In genomic region chr6:129256018-129256417, GRCm38 (mm10) we compare ENCODE assay signal across 7 mouse cellular contexts. TPM values are rescaled to one million over a fixed set of nuclear protein-coding genes. Genes with fewer than 3 reads are reported as not detected.
DNase-seq lines count a peak whose midpoint lies in the region; ATAC-seq and TF ChIP-seq lines count a peak whose summit lies in the region.

No protein-coding gene starts in this region.

- H3K27me3 ChIP-seq in kidney, postnatal 0 days (ENCODE audit: insufficient read depth, low read length) = no peaks in the 10 kb centered on the region
- H3K27me3 ChIP-seq in kidney, embryonic 16.5 days (ENCODE audit: insufficient read depth, low read length) = no peaks in the 10 kb centered on the region
- no peaks in the 10 kb centered on the region for H3K27me3 ChIP-seq in ES-Bruce4 (ENCODE audit: control insufficient read depth, insufficient read depth, low read length, poor library complexity, severe bottlenecking)

- H3K36me3 ChIP-seq in kidney, postnatal 0 days (ENCODE audit: insufficient read depth, low read length) = no peaks in the 10 kb centered on the region
- no peaks in the 10 kb centered on the region for H3K36me3 ChIP-seq in kidney, embryonic 16.5 days (ENCODE audit: insufficient read depth, low read length)
- no peaks in the 10 kb centered on the region for H3K36me3 ChIP-seq in ES-Bruce4 (ENCODE audit: control insufficient read depth, insufficient read depth, low read length, poor library complexity, severe bottlenecking)

- no peaks in the 10 kb centered on the region for H3K4me1 ChIP-seq in kidney, postnatal 0 days (replicated peaks; ENCODE audit: insufficient read depth, low read length)
- no peaks in the 10 kb centered on the region for H3K4me1 ChIP-seq in kidney, embryonic 16.5 days (ENCODE audit: insufficient read depth, low read length)
- no peaks in the 10 kb centered on the region for H3K4me1 ChIP-seq in ES-Bruce4 (ENCODE audit: control insufficient read depth, insufficient read depth, low read length)

- WGBS in kidney, postnatal 0 days = 54% methylated on average over 7 of the region's 7 CpGs
- WGBS in kidney, embryonic 16.5 days = 58% methylated on average over 7 of the region's 7 CpGs

- no peak for TF ChIP-seq POLR2A in ES-Bruce4 (IDR thresholded peaks at IDR 0.05; ENCODE audit: insufficient read depth, low read length)

- TF ChIP-seq CTCF in kidney, postnatal 0 days (IDR thresholded peaks at IDR 0.05; ENCODE audit: low read depth) = peak; percentile 79
- peak; percentile 33 for TF ChIP-seq CTCF in ES-Bruce4 (IDR thresholded peaks at IDR 0.05; ENCODE audit: low read depth, low read length)

- TF ChIP-seq EP300 in ES-Bruce4 (IDR thresholded peaks at IDR 0.05; ENCODE audit: insufficient read depth, low read depth, low read length) = no peak

- ATAC-seq in kidney, postnatal 0 days (replicated peaks; ENCODE audit: low FRiP score, low read depth) = no peak
- ATAC-seq in kidney, embryonic 16.5 days (ENCODE audit: low FRiP score, low TSS enrichment) = no peak; the same call in 1 of the 2 replicates
- peak; percentile 63 for ATAC-seq in activated CD4-positive, CD25-positive, alpha-beta regulatory T cell, adult 4 months
- ATAC-seq in megakaryocyte-erythroid progenitor cell, adult 5-6 weeks (replicated peaks; ENCODE audit: low FRiP score, low TSS enrichment, poor library complexity, severe bottlenecking) = peak; percentile 70

- no peak overlapping the region for H3K4me2 ChIP-seq in kidney, postnatal 0 days (ENCODE audit: low read length)
- H3K4me2 ChIP-seq in kidney, embryonic 16.5 days (replicated peaks; ENCODE audit: low read depth, low read length) = no peak overlapping the region

- H3K9ac ChIP-seq in kidney, postnatal 0 days (ENCODE audit: low read depth, low read length) = no peak overlapping the region
- H3K9ac ChIP-seq in kidney, embryonic 16.5 days (replicated peaks; ENCODE audit: low read length) = no peak overlapping the region
- no peak overlapping the region for H3K9ac ChIP-seq in ES-Bruce4 (ENCODE audit: low read depth, poor library complexity, severe bottlenecking)

- no peak overlapping the region for H3K4me3 ChIP-seq in kidney, postnatal 0 days (replicated peaks; ENCODE audit: low read depth, low read length)
- H3K4me3 ChIP-seq in kidney, embryonic 16.5 days (ENCODE audit: low read length) = no peak overlapping the region
- no peak overlapping the region for H3K4me3 ChIP-seq in ES-Bruce4 (ENCODE audit: low read depth, low read length)

- H3K27ac ChIP-seq in kidney, postnatal 0 days = no peak overlapping the region
- H3K27ac ChIP-seq in kidney, embryonic 16.5 days (ENCODE audit: low read length) = no peak overlapping the region
- H3K27ac ChIP-seq in ES-Bruce4 (ENCODE audit: insufficient read depth, low read length) = no peak overlapping the region

- no peaks in the 10 kb centered on the region for H3K9me3 ChIP-seq in kidney, postnatal 0 days (replicated peaks; ENCODE audit: low read length)
- no peaks in the 10 kb centered on the region for H3K9me3 ChIP-seq in kidney, embryonic 16.5 days (ENCODE audit: low read length)
- H3K9me3 ChIP-seq in ES-Bruce4 (replicated peaks; ENCODE audit: control insufficient read depth, insufficient read depth, low read length, poor library complexity, severe bottlenecking) = no peaks in the 10 kb centered on the region; the same call in 1 of the 2 replicates

- DNase-seq in kidney, postnatal 0 days (ENCODE audit: low spot score) = peak; percentile 78
- no peak for DNase-seq in urinary bladder, postnatal 36 days (ENCODE audit: low spot score in 2 of 2)
- DNase-seq in left cerebral cortex, adult 9 months (ENCODE audit: low spot score in 2 of 2) = no peak

RNA-seq across cellular contexts. Expression of gene Cd69, which starts 19.2 kb away (rescaled TPM):
- polyA plus RNA-seq in kidney, postnatal 0 days (2015; fragmentation: Nextera tagmentation; extraction: Ambion mirVana) = not detected in 2 replicates
- polyA plus RNA-seq in kidney, embryonic 16.5 days (2015; fragmentation: Nextera tagmentation; extraction: Ambion mirVana) = 0.13 TPM in 1 of 2 replicates, not detected in the other
- polyA plus RNA-seq in ES-Bruce4 (2011; ENCODE audit: insufficient read depth, insufficient read length, low read depth, missing spikeins) = not detected in 2 replicates
- 100 to 1,000 TPM; 233 to 245 TPM for polyA plus RNA-seq in activated CD4-positive, CD25-positive, alpha-beta regulatory T cell, adult 4 months (2017; shearing (Covaris generic))
- 7.0 and 12.2 TPM in 2 replicates for total RNA-seq in megakaryocyte-erythroid progenitor cell, adult 5-6 weeks (2014; fragmentation: Nextera tagmentation)
- total RNA-seq in megakaryocyte-erythroid progenitor cell, adult 5-6 weeks (2017) = 57.7 and 71.1 TPM in 2 replicates

Comparison
In these comparisons a context has a peak if more than half of its experiments do, and no peak if none do; other contexts are left out.
1. ATAC-seq: peak in activated CD4-positive, CD25-positive, alpha-beta regulatory T cell, adult 4 months (single experiment) and megakaryocyte-erythroid progenitor cell, adult 5-6 weeks (single experiment); none in kidney, postnatal 0 days (single experiment) and kidney, embryonic 16.5 days (single experiment).
2. RNA of gene Cd69, which starts 19.2 kb away (polyA plus RNA-seq): 233 to 245 TPM in activated CD4-positive, CD25-positive, alpha-beta regulatory T cell, adult 4 months; not detected in kidney, postnatal 0 days, 0.13 TPM in kidney, embryonic 16.5 days and not detected in ES-Bruce4; every median in the first group is over 100 times any median in the second.